Mouse (Mus musculus): ENCODE measurements around the gene Zcchc14. TPM values are rescaled to one million over a fixed set of nuclear protein-coding genes. Genes with fewer than 3 reads are reported as not detected.

Gene Zcchc14
- total RNA-seq, 4 experiments from 2014 or later = 14.2 to 19.2 (median 15.7) TPM

DNA sequence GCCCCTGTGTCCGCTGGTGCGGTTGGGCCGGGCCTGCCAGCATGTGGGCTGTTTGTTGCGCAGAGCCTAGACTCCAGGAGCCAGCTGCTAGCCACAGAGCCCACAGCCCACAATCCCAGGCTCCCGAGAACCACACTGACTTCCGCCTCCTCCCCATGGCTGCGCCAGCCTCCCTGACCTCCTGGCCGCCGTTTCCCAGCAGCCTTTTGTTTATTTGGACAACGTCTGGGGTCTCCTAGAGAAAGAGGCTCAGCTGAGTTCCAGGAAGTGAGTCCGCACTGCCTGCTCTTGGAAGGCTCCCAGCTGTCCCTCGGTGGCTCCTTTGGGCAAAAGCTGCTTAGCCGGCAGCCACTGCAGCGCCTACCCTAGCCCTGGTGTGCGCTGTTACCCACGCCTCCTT is 12.6 kb upstream of the Zcchc14 start:
- DNase-seq (ENCODE audit: low spot score in 2 of 2) = peak; percentile 33 to 71

DNA sequence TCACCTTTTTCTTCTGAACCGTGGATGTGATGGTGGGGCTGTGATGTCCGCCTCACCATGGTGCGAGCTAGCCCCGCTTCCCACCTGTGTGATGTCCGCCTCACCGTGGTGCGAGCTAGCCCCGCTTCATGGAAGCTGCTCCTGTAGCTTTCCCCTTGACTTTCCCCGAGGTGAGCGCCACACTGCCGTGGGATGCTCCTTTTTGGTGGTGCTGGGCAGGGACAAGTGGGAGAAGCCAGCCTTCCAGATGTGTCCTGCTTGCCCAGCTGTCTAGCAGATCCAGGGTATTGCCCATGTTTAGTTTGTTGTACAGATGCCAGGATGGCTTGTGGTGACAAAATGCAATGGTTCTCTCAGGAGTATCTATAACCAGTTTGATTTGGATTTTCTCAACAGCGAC is 10.4 kb upstream of the Zcchc14 start:
- no peak for DNase-seq (ENCODE audit: low spot score in 2 of 2)

DNA sequence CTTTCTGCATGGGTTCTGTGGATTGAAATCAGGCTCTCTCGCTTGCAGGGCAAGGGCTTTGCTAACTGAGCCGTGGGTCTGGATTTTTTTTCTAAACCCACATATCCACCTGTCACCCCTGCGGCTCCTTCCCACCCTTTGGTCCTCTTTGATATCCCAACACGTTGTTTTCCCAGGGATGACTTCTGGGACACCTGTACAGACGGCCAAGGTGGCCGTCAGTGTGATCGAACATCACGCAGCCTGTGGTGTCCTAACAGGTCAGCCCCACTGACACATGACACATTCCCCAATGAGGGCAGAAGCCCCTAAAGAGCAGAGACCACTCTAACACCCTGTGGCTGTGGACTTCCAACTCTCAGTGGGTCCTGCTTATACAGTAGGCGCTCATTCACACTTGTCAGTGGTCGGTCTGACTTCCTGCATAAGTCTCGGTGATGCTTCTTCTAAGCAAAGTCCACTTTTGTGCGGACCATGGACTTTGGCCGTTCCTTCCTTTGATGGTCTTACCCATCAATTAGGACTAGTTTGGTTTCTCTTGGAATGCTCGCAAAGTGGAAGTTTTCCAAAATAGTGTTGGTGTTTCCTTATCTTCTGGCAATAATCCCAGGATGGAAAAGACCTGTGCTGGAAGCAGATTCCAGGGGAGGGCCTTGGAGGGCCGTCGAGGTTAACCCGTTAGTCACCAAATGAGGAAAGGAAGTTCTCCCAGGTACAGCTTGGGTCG is 9.1 kb upstream of the Zcchc14 start:
- no peak for DNase-seq (ENCODE audit: low spot score in 2 of 2)

DNA sequence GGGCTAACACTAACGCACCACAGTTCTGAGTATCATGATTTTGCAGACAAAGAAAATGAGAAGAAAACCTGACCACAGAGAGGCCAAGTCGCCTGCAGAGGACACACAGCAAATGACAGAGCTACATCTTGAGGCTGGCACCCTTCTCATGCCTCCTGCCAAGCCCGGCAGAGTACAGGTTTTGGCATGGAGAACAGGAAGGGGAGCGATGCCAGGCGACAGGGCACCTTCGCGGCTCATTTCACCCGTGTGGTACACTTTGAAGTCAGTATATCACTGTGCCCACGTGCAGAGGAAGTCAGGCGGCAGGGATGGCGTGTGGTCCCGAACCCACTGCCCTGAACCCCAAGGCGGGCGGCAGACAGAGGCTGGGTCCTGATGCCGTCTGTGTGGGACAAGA is 7.9 kb upstream of the Zcchc14 start:
- DNase-seq (ENCODE audit: low spot score in 2 of 2) = no peak

DNA sequence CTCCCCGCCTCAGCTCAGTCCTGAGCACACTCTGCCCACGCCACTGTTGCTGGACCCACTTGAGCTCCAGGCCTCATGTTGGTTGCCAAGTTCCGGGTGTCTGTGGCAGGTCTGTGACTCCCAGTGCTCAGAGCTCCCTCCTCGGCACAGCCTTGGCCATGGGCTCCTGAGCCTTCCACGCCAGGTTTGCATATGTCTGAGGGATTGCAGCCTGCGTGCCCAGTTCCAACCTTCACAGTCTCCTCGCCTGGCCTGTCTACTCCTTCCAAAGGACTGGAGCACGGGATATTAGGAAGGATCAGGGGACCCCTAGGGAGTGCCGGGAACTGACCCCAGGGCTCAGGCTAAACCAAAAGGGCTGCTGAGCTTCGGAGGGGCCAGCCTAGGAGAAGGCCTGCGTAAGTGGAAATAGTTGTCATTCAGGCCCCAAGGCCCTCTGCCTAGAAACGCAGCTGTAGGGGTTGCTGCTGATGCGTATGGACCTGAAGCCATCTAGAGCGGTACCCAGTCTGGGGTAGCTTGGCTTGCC is 2.3 kb upstream of the Zcchc14 start:
- DNase-seq (ENCODE audit: low spot score in 2 of 2) = no peak

DNA sequence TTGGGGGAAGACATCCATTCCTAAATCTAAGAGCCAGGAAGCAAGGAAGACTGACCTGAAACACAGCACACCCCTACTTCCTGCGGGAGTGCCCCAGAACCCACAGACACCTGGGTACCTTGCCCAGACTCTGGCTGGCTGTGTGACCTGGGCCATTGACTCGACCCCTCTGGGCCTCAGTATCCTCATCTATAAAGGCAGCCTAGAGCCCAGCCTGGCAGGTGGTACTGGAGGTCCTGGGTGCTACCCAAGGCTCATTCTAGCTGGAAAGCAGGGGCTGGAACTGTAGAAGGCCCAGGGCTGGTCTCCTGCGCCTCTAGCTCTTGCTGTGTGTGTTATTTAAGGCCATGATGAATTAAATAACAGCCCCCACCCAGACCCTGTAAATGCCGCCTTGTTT is 1.4 kb upstream of the Zcchc14 start:
- no peak for DNase-seq (ENCODE audit: low spot score in 2 of 2)

DNA sequence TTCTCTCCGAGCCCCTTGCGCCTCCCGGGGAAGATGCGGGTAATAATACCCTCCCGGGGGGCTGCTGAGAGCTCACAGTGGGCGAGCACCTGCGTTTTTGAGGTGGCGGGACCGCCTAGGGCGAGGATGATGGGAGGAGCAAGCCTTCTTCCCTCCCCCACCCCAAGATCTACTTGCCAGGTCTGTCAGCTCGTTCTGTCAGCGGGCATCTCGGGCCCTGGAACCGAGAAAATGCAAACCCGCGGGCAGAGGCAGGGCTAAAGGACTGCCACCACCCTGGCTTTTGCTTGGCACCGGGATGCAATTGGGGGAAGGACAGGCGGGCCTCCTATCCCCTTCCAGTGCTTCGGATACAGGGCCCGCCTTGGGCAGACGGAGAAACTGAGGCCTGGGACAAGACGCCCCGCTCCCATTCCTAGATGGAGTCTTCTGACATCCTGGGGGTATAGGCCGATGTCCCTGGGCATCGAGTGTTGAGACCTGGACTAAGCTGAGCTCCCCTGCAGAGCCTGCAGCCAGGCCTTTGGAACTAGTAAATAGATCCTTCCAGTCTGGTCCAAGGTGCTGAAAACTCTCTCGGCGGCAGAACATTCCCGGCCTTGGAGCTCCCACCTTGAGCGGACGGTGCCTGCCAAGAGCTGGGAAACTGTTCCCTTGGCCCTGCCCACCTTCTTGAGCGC is 779 bp upstream of the Zcchc14 start:
- DNase-seq (ENCODE audit: low spot score in 2 of 2) = no peak

DNA sequence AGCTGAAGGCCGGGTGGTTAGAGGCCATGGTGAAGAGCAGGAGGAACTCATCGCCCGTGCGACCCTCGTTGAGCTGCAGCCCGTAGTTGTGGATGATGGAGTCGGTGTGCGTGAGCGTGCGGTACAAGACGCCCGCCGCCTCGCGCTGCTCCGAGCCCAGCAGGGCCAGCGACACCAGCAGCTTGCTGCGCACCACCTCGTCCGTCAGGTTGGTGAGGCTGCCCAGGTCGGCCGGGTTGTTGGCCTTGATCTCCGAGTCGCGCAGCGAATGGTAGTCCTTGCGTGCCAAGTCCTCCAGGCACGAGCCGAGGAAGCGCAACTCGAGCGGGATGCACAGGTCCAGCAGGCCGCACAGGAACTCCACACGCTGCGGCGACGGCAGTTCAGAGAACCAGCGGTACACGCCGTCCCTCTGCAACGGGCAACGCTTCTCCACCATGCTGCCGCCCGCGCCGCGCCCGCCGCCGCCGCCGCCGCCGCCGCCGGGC is 783 bp downstream of the Zcchc14 start:
- peak in 1 of 2 experiments; percentile 50 for DNase-seq (ENCODE audit: low spot score in 2 of 2)

DNA sequence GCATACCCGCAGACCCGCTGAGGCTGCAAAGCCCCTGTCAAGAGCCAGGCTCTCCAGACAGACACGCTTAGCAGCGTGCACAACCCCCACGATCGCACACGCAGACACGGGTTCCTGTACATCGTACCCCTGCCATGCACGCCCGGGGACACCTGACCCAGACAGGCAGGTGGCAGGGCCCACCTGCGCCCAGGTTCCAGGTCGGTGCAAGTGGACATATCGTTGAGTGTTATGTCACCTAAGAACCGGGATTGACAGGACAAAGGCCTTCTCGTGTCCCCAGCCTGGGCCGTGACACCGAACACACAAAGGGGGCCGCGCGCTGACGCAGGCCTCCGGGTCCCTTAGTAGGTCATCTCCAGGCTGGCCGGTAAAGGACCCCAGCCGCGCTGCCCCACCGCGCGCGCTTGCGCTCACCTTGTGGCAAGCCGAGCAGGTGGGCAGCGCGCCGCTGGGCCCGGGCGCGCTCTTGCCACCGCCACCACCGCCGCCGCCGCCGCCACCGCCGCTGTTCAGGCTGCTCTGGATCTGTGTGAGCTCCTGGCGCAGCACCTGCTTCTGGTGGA is 1.3 kb downstream of the Zcchc14 start:
- DNase-seq (ENCODE audit: low spot score in 2 of 2) = no peak

DNA sequence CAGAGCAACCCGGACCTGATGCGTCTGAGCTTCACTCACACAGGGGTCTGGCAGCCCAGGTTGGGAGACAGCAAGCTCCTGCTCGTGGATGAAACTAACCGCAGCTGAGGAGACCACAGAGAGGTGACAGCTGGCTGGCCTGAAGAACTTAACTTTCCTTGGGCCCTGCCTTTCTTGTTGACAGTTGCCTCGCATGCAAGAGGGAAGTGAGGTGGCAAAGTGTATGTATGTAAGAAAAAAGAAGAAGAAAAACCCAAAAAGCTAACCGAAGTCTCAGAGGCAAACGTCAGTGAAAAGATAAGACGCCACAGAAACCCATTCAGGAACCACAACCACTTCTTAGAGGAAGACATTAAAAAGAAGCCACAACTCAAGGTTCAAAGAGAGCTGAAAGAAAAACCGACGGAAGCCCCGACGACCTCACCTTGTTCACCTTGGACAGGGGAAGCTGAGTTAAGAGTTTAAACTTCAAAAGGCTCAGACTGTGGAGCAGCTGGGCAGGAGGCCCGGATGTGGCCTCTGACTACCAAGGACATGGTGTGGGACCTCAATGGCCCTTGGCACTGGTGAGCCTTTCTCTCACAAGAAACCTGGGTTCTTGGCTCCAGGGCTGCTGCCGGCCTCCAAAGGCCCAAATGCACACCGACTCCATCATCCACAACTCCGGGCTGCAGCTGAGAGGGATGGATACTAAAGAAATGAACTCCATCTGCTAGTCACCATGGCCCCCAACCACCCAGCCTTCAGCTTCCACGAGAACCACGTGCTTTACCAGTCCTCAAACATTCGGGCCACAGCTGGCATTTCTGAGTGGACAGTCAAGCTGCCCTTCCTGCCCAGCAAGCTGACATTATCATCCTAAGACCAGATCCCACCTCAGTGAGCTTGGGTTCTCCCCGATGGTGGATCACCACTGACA is 2.1 kb downstream of the Zcchc14 start:
- DNase-seq (ENCODE audit: low spot score in 2 of 2) = no peak

DNA sequence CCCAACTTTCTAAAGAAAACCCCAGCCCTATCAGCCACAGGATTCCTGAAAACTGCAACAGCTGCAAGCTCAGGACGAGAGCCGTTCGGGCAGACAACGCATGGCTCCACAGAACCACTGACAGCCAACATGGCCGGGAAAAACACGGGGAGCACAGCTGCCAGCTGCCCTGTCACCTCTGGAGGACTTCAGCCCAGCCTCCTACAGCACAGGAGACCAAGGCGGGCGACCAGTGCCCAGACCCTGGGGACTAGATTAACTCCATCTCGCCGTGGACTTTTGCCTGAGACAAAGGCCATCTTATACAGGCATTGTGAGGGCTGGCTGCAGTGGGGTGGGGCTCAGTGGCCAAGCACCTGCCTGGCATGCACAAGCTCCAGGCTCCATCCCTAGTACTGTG is 2.8 kb downstream of the Zcchc14 start:
- no peak for DNase-seq (ENCODE audit: low spot score in 2 of 2)

DNA sequence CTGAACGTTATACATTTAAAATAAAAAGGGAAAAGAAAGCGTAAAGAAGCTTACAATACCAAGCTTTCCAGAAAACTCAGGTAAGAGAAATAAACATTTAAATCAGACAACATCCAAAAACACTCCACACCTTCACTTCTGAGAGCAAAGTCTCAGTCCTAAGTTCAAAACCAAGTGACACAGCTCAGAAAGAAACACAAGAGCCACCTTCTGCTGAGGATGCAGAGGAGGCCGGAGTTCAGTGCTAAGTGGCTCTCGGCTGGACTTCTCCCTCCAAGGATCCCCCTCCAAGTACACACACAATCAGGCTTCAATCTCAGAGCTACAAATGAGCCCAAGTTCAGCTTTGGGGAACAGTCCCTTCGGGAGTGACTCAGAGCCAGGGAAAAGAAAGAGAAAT is 3.3 kb downstream of the Zcchc14 start:
- DNase-seq (ENCODE audit: low spot score in 2 of 2) = no peak

DNA sequence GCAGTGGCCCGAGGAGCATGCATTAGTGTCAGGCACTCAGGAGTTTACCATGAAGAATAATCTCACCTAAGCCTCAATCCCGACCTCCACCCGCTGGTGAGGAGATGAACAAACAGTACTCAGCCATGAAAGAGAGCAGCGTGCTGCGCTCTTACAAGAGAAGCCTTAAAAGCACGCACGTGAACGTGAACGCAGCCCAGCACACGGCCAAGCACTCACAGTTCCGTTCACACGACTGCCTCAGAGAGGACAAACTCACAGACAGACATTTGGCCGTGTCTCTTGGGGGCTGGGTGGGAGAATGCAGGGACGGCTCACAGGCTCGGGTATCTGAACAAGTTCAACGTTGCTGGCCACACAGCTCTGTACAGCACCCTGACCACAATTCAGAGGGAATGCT is 4.2 kb downstream of the Zcchc14 start:
- DNase-seq (ENCODE audit: low spot score in 2 of 2) = no peak

DNA sequence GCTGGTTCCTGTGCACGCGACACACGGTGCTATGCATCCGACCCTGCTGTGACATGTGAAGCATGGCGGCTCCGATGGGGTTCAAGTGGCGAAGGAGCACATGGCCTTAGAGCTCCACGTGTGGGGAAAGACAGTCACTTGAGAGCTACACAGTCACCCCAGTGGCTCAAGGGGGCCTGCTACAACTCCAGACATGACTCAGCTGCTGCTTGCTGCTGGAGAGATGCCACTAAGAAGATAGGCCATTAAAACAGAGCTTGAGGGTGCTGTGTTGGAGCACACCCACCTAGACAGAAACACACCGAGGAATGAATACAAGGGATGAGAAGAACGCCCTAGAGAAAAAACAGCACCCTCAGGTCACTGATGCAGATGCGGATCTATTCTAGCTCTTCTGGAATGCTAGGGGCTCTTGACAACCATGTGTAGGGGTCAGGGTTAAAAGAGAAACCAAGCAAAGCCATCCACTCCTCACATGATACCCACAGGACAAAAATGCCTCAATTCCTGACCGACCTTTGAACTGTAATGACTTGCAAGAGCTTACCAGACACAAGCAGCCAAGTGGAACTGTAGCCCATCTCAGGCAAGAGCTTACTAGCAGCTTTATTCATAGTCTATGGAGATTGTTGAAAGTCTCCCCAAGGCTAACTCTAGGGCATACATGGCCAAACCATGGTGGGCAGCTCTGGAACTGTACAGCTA is 5.0 kb downstream of the Zcchc14 start:
- DNase-seq (ENCODE audit: low spot score in 2 of 2) = no peak

DNA sequence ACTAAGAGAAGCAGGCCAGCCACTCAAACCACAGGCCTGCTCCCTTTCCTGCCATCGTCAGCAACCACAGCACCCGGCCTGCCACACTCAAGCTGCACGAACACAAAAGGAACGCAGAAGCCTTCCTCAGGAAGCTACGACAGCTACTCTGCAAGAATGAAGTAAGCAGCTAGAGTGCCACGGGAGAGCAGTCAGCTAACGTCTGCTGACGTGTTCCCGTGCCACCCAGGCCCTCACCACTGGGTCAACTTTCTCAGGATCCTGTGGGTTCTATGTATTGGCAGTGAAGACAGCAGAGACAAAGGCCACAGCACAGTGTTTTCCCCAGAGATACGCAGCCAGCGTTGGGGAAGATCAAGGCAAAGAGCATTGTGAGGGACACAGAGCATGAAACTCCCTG is 9.3 kb downstream of the Zcchc14 start:
- DNase-seq (ENCODE audit: low spot score in 2 of 2) = no peak

DNA sequence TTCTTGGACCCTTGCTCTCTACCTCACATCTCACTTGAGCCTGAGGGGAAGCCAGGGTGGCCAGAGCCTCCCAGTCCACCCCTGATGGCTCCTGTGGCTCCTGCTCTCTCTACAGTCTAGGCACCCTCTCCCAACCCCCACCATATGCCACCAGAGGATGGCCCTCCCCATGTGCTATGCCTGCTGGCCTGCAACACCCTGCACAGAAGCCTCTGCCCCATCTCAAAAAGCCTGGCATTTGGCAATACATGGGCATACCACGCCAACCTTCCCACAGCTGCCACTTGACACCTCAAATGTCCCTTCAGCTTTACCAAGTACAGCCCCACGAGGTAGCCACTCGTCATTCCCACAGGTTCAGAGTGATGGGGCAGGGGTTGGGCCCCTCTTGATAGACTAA is 9.9 kb downstream of the Zcchc14 start:
- DNase-seq (ENCODE audit: low spot score in 2 of 2) = no peak

DNA sequence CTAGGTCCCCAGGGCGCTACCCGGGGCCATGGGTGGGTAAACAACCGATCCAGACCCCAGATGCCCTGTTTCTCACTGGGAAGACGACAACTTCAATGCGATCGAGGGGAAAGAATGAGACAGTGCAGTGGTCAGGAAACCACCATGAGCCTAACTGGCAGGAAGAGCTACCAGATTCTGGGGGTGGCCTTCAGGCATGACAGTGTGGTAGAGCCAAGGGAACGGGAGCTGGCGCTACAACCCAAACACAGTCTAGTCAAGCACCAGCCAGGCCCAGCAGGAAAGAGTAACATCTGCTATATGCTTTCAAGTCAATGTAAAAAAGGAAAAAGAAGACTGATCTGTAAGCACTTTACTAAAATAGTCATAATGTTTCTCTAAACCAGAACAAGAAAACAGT is 16.5 kb downstream of the Zcchc14 start:
- no peak for DNase-seq (ENCODE audit: low spot score in 2 of 2)

DNA sequence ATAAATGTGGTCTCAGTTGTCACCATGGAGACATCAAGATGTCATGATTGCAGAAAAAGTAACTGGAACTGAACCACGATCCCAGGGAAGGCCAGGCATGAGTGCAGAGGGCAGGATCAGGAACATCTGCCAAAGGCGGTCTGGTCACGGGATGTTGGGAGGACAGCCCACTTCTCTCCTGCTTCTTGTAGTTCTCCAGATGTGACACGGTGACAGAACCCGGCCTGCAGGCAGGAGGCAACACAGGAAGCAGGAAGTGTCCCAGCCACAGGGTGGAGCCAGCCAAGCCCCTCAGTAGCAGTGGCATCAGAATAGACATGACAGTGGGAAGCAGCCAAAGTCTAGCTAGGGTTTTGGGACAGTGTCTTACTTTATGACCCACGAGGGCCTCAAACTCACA is 17.2 kb downstream of the Zcchc14 start:
- DNase-seq (ENCODE audit: low spot score in 2 of 2) = no peak

DNA sequence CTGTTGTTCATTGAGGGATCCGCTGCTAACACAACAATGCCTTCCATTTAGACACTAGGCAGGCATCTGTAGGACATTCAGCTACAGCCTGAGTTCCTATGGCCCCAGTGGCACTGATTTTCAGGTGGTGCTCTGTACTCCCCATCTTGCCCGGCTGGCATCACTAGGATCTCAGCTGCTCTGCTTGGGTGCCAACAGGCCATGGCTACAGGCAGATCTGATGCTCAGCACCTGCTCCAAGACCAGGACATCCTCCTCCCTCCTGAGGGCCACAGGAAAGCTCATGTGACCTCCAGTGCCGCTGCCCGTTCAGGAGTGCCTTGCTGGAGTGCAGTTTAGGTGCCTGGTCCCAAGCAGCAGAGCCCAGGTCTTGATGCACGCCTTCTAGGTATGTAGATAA is 20.3 kb downstream of the Zcchc14 start:
- DNase-seq (ENCODE audit: low spot score in 2 of 2) = no peak

DNA sequence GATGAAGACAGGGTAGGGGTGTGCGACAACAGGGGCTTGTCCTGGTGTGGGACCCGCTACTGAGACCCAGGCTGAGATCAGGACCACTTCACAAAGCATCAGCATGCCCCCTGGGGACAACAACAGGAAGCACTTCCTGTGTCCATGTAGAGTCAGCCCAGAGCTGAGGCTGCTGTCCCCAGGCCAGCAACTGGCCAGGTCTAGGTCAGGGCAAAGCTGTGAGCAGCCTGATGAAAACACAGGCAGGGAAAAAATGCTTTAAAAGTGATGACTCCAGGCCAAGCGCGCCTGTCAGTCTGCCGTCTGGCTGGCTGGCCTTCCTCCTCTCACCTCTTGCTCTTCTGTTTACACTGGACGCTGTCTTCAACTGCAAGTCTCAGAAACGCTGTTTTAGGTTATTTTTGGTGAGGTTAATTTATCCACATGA is 21.0 kb downstream of the Zcchc14 start:
- no peak for DNase-seq (ENCODE audit: low spot score in 2 of 2)

DNA sequence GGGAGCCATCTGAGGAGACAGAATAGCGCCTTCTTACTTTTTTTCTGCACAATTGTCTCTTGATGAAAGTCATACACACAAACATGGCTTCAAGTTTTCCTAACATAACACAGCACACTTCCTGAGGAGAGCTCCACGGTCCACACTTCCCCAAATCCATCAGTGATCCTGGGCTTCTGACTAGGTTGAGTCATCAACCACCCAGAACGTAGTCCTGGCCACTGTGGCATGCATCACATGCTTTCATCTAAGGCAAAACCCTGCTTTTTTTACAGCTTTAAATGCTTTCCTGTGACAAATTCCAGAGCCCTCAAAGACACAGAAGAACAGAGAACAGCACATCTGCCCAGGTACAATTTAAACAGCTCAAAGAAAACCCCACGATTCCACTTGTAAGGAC is 24.0 kb downstream of the Zcchc14 start:
- DNase-seq (ENCODE audit: low spot score in 2 of 2) = no peak

All from gastrocnemius, adult 8-10 months (tissue).